Mouse (Mus musculus) MEL (cell line): ENCODE results near the gene Dock4. TPM values are rescaled to one million over a fixed set of nuclear protein-coding genes. Genes with fewer than 3 reads are reported as not detected.

Experiments
- DNase-seq: peaks from one replicate; pipeline ENCODE4 v3.0.0; 2011; ENCODE audit warnings: low read depth, low spot score
- H3K27ac ChIP-seq: 2 replicates; pipeline ENCODE4 v1.5.1; 2012; ENCODE audit warnings: low read depth, mild to moderate bottlenecking, control low read depth, low read length, moderate library complexity; ENCODE audit not compliant: control insufficient read depth
- H3K27me3 ChIP-seq, 2 experiments: fragments of 150-350 bp in 1 of 2; sonication (generic) in 1 of 2; 2 replicates each; pipeline ENCODE4 v1.6.1; 2012; ENCODE audit warnings: low read length in 2 of 2, mild to moderate bottlenecking in 2 of 2, improper control_type of control experiment in 1 of 2, moderate library complexity in 1 of 2; ENCODE audit not compliant: insufficient read depth in 2 of 2, control insufficient read depth in 1 of 2
- H3K36me3 ChIP-seq, 2 experiments: 2 replicates each; pipeline ENCODE4 v1.6.1; 2012 to 2014; ENCODE audit warnings: low read length in 2 of 2, improper control_type of control experiment in 1 of 2, inconsistent platforms in 1 of 2, mild to moderate bottlenecking in 1 of 2; ENCODE audit not compliant: insufficient read depth in 2 of 2, control insufficient read depth in 1 of 2
- H3K4me1 ChIP-seq, 2 experiments: fragments of 150-350 bp in 1 of 2; sonication (generic) in 1 of 2; 2 replicates each; pipeline ENCODE4 v1.6.1; 2012; ENCODE audit warnings: low read length in 2 of 2, improper control_type of control experiment in 1 of 2, mild to moderate bottlenecking in 1 of 2; ENCODE audit not compliant: insufficient read depth in 2 of 2, control insufficient read depth in 1 of 2
- H3K4me3 ChIP-seq, 2 experiments: fragments of 150-350 bp in 1 of 2; sonication (generic) in 1 of 2; 2 replicates each; pipeline ENCODE4 v1.5.1; 2012; ENCODE audit warnings: low read depth in 2 of 2, low read length in 2 of 2, mild to moderate bottlenecking in 2 of 2, moderate library complexity in 2 of 2, control low read depth in 1 of 2, improper control_type of control experiment in 1 of 2; ENCODE audit not compliant: control insufficient read depth in 1 of 2, insufficient read depth in 1 of 2
- H3K79me2 ChIP-seq: 2 replicates; pipeline ENCODE4 v1.6.1; 2012; ENCODE audit warnings: mild to moderate bottlenecking, low read length, moderate library complexity; ENCODE audit not compliant: control insufficient read depth, poor library complexity, insufficient read depth
- H3K9ac ChIP-seq: 2 replicates; pipeline ENCODE4 v1.6.1; 2012; ENCODE audit warnings: low read depth, mild to moderate bottlenecking, control low read depth, low read length, moderate library complexity; ENCODE audit not compliant: control insufficient read depth, poor library complexity, severe bottlenecking
- H3K9me3 ChIP-seq: fragments of 150-350 bp; sonication (generic); replicated peaks from 2 replicates; pipeline ENCODE4 v1.6.1; 2012; ENCODE audit warnings: mild to moderate bottlenecking, low read length, improper control_type of control experiment, moderate library complexity; ENCODE audit not compliant: insufficient read depth
- BHLHE40 ChIP-seq: IDR thresholded peaks from 2 replicates; pipeline ENCODE4 v1.6.1; 2012; ENCODE audit warnings: low read depth, mild to moderate bottlenecking, inconsistent platforms, low read length, improper control_type of control experiment, borderline replicate concordance
- CHD1 ChIP-seq: IDR thresholded peaks from 2 replicates; pipeline ENCODE4 v1.6.1; 2012; ENCODE audit warnings: low read depth, mild to moderate bottlenecking, inconsistent platforms, low read length, improper control_type of control experiment
- CTCF ChIP-seq, 3 experiments: IDR thresholded peaks in 2 of 3; conservative IDR thresholded peaks in 1 of 3; 2 replicates each; pipeline ENCODE4 v1.5.1; 2011 to 2012; ENCODE audit warnings: low read length in 3 of 3, low read depth in 2 of 3, mild to moderate bottlenecking in 2 of 3, improper control_type of control experiment in 1 of 3, inconsistent platforms in 1 of 3, mixed read lengths in 1 of 3, moderate library complexity in 1 of 3; ENCODE audit not compliant: control insufficient read depth in 1 of 3, insufficient read depth in 1 of 3, poor library complexity in 1 of 3, severe bottlenecking in 1 of 3
- E2F4 ChIP-seq: IDR thresholded peaks from 2 replicates; pipeline ENCODE4 v1.6.1; 2011; ENCODE audit warnings: low read depth, low read length, improper control_type of control experiment, borderline replicate concordance
- ETS1 ChIP-seq: IDR thresholded peaks from 2 replicates; pipeline ENCODE4 v1.6.1; 2012; ENCODE audit warnings: low read depth, mild to moderate bottlenecking, inconsistent platforms, low read length, improper control_type of control experiment, moderate library complexity
- GATA1 ChIP-seq: IDR thresholded peaks from 2 replicates; pipeline ENCODE4 v1.6.1; 2011; ENCODE audit warnings: low read depth, low read length, improper control_type of control experiment
- MXI1 ChIP-seq: IDR thresholded peaks from 2 replicates; pipeline ENCODE4 v1.6.1; 2011; ENCODE audit warnings: mild to moderate bottlenecking, low read depth, low read length, improper control_type of control experiment
- MYB ChIP-seq: IDR thresholded peaks from 2 replicates; pipeline ENCODE4 v1.6.1; 2011; ENCODE audit warnings: mild to moderate bottlenecking, low read depth, low read length, improper control_type of control experiment
- MYC ChIP-seq: IDR thresholded peaks from 2 replicates; pipeline ENCODE4 v1.6.1; 2011; ENCODE audit warnings: low read depth, mild to moderate bottlenecking, low read length, improper control_type of control experiment, moderate library complexity
- NELFE ChIP-seq: IDR thresholded peaks from 2 replicates; pipeline ENCODE4 v1.6.1; 2011; ENCODE audit warnings: low read depth, low read length, improper control_type of control experiment
- NRF1 ChIP-seq: IDR thresholded peaks from 2 replicates; pipeline ENCODE4 v1.6.1; 2014; ENCODE audit warnings: low read depth, mild to moderate bottlenecking, inconsistent platforms, low read length, improper control_type of control experiment, moderate library complexity; ENCODE audit not compliant: poor library complexity, insufficient read depth, severe bottlenecking
- RAD21 ChIP-seq: IDR thresholded peaks from 2 replicates; pipeline ENCODE4 v1.6.1; 2011; ENCODE audit warnings: mild to moderate bottlenecking, low read depth, low read length, improper control_type of control experiment
- SIN3A ChIP-seq: IDR thresholded peaks from 2 replicates; pipeline ENCODE4 v1.6.1; 2012; ENCODE audit warnings: low read length, improper control_type of control experiment, inconsistent platforms
- TAL1 ChIP-seq: IDR thresholded peaks from 2 replicates; pipeline ENCODE4 v1.6.1; 2012; ENCODE audit warnings: mild to moderate bottlenecking, inconsistent platforms, low read length, moderate library complexity, mixed read lengths
- TBP ChIP-seq: IDR thresholded peaks from 2 replicates; pipeline ENCODE4 v1.8.0; 2011; ENCODE audit warnings: low read depth, low read length, improper control_type of control experiment
- TCF12 ChIP-seq: IDR thresholded peaks from 2 replicates; pipeline ENCODE4 v1.6.1; 2014; ENCODE audit warnings: low read depth, mild to moderate bottlenecking, inconsistent platforms, low read length, improper control_type of control experiment, moderate library complexity
- USF1 ChIP-seq: IDR thresholded peaks from 2 replicates; pipeline ENCODE4 v1.6.1; 2014; ENCODE audit warnings: low read depth, mild to moderate bottlenecking, inconsistent platforms, low read length, improper control_type of control experiment, moderate library complexity
- USF2 ChIP-seq, 2 experiments: IDR thresholded peaks; 2 replicates each; pipeline ENCODE4 v1.6.1; 2011 to 2012; ENCODE audit warnings: improper control_type of control experiment in 2 of 2, low read length in 2 of 2, borderline replicate concordance in 1 of 2, inconsistent platforms in 1 of 2, low read depth in 1 of 2, mild to moderate bottlenecking in 1 of 2; ENCODE audit not compliant: insufficient read depth in 1 of 2
- ZKSCAN1 ChIP-seq: IDR thresholded peaks from 2 replicates; pipeline ENCODE4 v1.6.1; 2012; ENCODE audit warnings: low read depth, mild to moderate bottlenecking, inconsistent platforms, low read length, improper control_type of control experiment, moderate library complexity
- ZNF384 ChIP-seq: IDR thresholded peaks from 2 replicates; pipeline ENCODE4 v1.6.1; 2012; ENCODE audit warnings: low read depth, mild to moderate bottlenecking, inconsistent platforms, low read length, improper control_type of control experiment
- polyA plus RNA-seq, 2 experiments: library from polyadenylated mRNA; stranded (reverse) in 1 of 2; unstranded in 1 of 2; fragments of >175 nt in 1 of 2; fragments of >200 nt in 1 of 2; gene quantifications; 2 replicates each; pipeline versions ENCODE4 v1.2.1 to v1.2.4; 2012; ENCODE audit warnings: low replicate concordance in 2 of 2, low read depth in 1 of 2; ENCODE audit not compliant: insufficient read length in 2 of 2, insufficient read depth in 1 of 2, missing spikeins in 1 of 2
- total RNA-seq: library from RNA; depleted of rRNA; stranded (reverse); fragments of 300-350 nt; gene quantifications from 2 replicates; pipeline ENCODE4 v1.2.3, GENCODE M21; 2012

Gene Dock4
- total and polyA plus RNA-seq, 3 experiments = 0.08 to 0.17 TPM; not detected in 1

DNA sequence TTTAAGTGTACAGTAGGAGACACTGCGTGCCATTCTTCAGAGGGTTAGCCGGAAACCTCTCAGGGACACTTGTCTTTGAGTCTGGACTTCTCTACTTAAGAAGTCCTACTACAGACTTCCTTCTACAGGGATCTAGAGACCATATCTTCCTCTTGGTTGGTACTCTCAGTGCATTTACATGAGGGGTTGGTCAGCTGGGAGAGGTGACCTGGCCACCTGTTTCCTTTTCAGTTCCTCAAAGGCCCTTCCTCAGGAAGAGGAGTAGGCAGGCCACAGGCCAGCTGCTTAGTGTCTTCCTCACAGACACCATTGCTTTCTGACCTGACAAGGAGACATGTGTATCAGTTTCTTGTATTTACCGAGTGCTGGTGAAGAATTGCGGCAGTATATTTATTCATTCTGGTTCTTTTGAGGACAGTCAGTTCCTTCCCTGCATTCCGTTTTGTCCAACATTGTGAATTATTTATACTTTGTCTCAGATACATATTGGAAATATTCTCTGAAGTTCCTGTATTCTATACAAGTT is 380.2 kb downstream of the Dock4 start:
- Histone ChIP-seq H3K9me3 (no peaks in the 10 kb centered on the region), H3K36me3 (no peaks in the 10 kb centered on the region), H3K27ac (no peak overlapping the region), H3K4me1 (no peaks in the 10 kb centered on the region), H3K9ac (no peak overlapping the region), H3K27me3 (no peaks in the 10 kb centered on the region; a peak in 1 of 4 replicates), H3K79me2 (no peaks in the 10 kb centered on the region), H3K4me3 (no peak overlapping the region)
- no peak for TF ChIP-seq ZNF384
- TF ChIP-seq NRF1 = no peak
- TF ChIP-seq NELFE = no peak
- no peak for TF ChIP-seq MYB
- no peak for TF ChIP-seq MYC
- no peak for TF ChIP-seq TAL1
- no peak for TF ChIP-seq MXI1
- no peak for TF ChIP-seq TCF12
- TF ChIP-seq ZKSCAN1 = no peak
- TF ChIP-seq SIN3A = no peak
- TF ChIP-seq GATA1 = no peak
- TF ChIP-seq USF1 = no peak
- TF ChIP-seq RAD21 = no peak
- no peak for TF ChIP-seq CTCF (IDR thresholded peaks at IDR 0.05 in 2 of 3, conservative IDR thresholded peaks at IDR 0.05 in 1 of 3; ENCODE audit: control insufficient read depth in 1 of 3, insufficient read depth in 1 of 3, low read depth in 2 of 3, low read length in 3 of 3, poor library complexity in 1 of 3, severe bottlenecking in 1 of 3)
- no peak for TF ChIP-seq USF2 (IDR thresholded peaks at IDR 0.05; ENCODE audit: borderline replicate concordance in 1 of 2, insufficient read depth in 1 of 2, low read depth in 1 of 2, low read length in 2 of 2)
- TF ChIP-seq BHLHE40 = no peak
- no peak for TF ChIP-seq TBP
- DNase-seq = no peak

DNA sequence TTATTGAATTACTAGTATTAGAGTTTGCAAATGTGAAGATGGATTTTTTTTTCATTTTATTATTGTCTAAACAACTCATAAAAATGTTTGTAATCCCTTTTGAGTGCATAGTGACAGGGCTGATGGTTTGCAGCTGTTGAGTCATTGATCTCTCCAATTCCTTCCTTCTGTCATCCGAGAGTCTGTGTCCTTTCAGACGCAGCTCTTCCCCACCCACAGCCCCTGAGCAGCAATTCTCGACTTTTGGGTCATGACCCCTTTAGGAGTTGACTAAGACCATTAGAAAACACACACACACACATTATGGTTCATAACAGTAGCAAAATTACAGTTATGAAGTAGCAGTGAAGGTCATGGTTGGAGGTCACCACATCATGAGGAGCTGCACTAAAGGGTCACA is 380.7 kb downstream of the Dock4 start:
- no peaks in the 10 kb centered on the region for H3K79me2 ChIP-seq
- no peak overlapping the region for H3K9ac ChIP-seq
- H3K4me3 ChIP-seq = no peak overlapping the region
- H3K36me3 ChIP-seq = no peaks in the 10 kb centered on the region
- no peak overlapping the region for H3K27ac ChIP-seq
- no peak for DNase-seq
- no peaks in the 10 kb centered on the region for H3K4me1 ChIP-seq
- no peaks in the 10 kb centered on the region; a peak in 1 of 4 replicates for H3K27me3 ChIP-seq
- TF ChIP-seq SIN3A = no peak
- no peak for TF ChIP-seq GATA1
- no peak for TF ChIP-seq ETS1
- TF ChIP-seq CHD1 = no peak
- no peak for TF ChIP-seq E2F4
- TF ChIP-seq NRF1 = no peak
- no peaks in the 10 kb centered on the region for H3K9me3 ChIP-seq
